Mouse (Mus musculus) CD8-positive naive resting alpha-beta T cell, adult 2 months (primary cell): Measurements from ENCODE around the gene Gnat3.
"Not testable (repeated sequence)": the region's sequence is repeated elsewhere in the genome, so short reads cannot be mapped to it uniquely, and the experiment has no call there.

Experiments
- DNase-seq, 2 experiments: peaks; one replicate each; pipeline ENCODE4 v3.0.0; 2022; ENCODE audit warnings: low read depth in 2 of 2, low spot score in 2 of 2

Gene Gnat3

DNA sequence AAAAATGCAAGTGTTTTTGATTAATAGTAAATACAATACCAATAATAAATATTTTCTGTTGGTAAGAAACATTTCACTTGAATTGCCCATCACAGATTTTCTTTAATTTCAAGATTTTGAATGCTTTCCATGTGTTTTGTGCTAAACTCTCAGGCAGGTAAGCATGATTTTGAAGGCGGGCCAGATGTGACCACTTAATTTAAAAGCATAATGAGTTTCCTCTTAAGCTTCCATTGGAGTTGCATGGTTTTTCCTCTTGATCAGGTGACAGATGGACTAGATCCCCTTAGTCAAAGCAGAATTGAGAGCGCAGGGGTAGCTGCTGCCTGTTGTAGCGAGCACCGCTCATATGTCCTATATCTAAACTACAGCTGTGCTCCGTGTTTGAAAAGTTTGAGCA, at the start of gene Gnat3:
Gene Gnat3 (plus strand): TSS at position 301 of the 400 bp plus-strand sequence.
- no peak for DNase-seq

DNA sequence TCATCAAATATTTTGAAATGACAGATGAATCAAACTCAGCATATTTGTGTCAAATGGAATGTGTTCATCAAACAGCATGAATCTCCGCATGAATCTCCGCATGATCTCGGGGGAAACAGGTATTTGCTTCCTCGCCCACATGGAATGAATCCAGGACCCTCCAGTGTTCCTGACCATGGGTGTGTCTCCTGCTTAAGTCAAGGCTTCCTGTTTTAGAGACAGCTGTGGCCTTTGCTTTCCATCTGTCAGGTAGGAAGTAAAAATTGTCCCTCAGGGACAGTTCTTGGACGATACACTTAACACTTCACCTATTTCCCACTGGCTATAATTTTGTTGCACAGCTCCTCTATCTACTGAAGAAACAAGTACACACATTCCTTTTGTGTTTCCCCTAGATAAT, 43.4 kb upstream of the Gnat3 start:
- DNase-seq, result no peak

DNA sequence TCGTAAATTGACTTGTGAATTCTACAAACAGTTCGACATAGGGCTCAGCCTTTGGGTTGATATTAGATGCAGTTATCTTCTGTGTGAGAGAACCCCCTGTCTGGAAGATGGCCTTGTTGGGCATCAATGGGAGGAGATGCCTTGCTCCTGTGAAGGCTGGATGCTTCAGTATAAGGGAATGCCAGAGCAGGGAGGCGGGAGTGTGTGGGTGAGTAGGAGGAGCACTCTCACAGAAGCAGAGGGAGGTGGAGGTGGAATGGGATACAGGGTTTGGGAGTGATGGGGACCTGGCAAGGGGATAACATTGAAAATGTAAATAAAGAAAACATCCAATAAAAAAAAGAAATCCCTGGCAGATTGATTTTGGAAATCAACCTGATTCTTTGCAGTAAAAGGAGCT, 38.7 kb upstream of the Gnat3 start:
- DNase-seq, result no peak

DNA sequence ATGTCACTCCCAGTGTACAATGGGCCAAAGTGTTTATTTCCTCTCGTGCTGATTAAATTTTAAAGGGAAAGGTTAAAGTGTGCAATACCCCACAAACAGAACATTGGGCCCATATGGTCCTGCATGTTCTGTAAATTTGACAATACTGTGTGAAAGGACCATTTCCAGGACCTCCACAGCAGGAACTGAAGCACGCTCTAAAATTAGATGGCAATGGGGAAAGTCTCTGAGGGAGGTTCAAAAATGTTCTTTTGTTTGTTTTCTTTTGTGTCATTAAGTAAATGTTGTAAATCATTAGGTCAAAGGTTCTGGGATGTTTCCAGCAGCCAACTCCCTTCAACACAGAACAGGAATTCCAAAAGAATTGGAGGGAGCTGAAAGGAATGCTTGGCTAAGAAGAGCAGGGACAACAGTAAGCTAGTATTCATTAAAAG, 38.2 kb upstream of the Gnat3 start:
- no peak for DNase-seq

DNA sequence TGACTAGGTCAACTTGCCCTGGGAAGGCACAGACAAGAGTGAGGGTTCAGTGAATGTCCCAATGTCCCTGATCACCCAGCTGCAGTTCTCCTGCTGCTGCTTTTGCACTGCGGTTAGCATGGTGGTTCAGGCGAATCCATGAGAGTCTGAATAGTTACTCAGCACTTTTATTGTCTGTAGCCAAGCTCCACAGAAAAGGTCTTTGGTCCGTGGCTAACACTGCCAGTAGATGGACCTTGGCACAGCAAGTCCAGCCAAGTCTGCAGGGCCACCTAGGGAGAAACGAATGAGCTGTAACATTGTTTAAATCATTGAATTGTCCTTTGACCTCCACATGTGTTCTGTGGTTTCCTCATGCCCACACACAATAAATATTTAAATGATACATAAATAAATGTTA, 33.9 kb upstream of the Gnat3 start:
- no peak for DNase-seq

DNA sequence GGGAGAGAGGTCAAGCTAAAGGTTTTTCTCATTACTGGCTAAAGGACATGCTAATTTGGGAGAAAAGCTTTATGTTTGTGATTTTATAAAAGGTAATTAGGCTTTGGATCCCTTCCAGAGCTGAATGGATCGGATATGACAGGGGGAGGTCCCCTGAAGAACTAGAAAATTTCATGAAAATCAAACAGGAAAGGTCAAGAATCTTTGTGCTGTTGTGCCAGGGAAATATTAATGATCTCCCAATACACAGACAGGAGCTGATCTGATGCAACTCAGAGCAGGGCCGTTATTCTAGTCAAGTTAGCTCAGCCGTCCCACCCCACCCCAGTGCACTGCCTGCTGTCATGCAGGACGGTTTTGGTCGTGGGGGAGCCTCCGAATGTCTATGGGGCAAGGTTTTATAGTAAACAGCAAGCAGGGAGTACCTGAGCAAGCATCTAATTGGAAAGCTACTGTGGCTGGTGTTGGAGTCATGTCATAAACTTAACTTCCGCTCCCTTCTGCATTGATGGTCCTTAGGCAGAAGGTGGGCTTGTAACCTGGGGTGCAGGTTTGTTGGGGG, 33.3 kb upstream of the Gnat3 start:
- DNase-seq, result no peak

DNA sequence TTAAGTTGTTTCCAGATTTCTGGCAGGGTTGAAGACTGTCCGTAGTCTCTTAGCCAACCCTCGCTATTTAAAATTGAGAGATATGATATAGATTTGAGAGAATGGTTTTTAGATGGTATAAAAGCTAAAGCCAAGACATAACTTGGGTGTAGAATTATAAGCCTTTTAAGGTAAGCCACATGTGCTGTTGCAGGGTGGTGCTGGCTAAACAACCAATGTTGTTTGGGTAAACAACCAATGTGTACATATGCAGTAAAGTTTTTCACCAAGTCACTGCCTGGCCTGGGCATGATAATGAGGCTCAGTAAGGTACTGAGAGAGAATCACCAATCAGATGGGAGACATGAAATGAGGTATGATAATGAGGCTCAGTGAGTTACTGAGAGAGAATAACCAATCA, 30.8 kb upstream of the Gnat3 start:
- DNase-seq, result not testable (repeated sequence)

DNA sequence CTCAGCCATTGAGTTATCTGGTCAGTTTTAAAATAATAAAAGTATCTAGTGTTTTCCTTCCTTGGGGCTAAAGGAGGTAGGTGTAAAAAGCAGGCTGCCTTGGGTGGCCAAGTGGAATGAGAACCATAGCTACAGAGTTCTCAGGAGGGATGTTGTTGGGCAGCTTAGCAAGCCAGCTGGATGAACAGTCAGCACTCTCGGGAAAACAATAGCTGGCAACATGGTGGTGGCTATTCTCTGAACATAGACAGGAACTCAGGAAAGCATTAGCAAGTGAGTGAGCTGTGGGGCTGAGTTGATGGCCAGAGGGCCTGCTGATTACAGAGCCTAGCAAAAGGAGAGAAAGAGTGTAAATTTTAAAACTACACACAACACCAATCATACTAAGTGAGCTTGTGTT, 27.8 kb upstream of the Gnat3 start:
- DNase-seq, result no peak

DNA sequence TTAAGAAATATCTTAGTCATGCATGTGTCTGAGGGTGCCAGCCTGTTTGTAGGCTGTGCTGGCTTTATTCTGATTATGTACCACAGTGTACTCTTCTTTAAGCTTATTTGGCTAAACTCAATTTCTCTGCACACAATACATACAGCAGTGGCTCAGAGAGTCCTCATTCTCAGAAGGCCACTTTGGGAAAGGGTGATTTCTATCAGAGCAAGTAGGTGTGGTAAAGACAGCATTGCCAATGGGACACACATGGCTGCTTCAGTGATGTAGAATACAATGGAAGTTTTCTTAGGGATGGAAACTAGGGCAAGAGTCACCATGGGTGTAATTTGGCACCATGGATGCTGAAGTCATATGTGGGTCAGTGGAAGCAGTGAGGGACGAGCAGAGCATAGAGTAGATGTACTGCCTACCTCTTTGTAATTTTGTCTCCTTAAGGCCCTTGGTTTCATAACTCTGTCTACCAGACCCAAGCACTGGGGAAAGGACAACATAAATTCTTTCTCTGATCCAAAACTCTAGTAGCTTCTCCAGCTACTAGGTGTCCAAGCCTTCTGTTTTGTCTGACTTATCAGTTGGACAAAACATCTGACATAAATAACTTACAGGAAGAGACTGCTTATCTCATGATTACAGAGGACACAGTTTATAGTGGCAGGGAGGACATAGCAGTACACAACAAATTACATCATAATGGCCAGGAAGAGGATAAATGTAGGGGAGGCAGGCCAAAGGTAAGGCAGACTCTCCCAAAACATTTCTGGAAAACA, 24.0 kb upstream of the Gnat3 start:
- DNase-seq, result no peak

DNA sequence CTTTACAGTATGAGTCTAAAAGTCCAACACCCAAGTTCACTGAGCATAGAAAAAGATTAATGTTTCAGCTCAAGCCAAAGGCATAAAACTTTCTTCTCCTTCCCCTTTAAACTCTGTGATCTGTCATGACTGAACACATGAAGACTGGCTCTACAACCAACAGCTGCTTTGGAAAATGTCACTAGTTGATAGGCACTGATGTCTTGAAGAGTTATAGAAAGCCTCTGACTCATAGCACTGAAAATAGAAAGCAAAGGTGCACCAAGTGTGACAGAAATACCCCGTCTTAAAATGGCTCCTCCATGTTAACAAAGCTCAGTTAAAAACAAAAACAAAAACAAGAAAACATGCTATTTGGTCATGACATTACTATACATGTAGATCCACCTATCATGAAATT, 5.9 kb upstream of the Gnat3 start:
- DNase-seq, result no peak

DNA sequence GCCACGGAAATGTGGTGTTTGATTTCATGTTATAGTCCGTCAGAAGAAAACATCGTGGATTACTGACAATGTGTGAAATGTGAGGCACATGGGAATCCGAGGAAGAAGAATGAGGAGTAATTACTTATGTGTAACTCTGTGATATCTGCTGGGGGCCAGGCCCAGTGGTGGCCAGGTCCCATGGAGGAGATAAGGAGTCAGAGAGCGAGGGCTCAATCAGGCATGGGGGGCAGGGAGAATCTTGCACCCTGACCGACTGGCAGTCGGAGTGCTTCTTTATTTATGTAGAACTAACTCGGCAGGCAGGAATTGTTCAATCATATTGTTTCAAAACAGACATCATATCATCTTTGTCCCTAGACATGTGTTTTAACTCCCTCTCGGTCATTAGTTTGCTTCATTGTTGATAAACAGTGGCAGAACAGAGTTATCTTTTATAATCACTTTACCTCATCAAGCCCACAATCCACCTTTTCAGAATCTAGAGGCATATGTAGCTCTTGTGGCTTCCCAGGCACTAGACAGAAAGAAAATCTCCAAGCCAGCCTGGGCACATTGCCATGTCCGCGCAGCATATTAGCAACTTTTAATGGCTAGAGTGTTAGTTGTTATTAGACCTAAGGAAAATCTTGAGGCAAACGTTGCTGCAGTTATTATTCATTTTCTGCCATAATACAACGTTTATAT, 7.5 kb downstream of the Gnat3 start:
- no peak for DNase-seq

DNA sequence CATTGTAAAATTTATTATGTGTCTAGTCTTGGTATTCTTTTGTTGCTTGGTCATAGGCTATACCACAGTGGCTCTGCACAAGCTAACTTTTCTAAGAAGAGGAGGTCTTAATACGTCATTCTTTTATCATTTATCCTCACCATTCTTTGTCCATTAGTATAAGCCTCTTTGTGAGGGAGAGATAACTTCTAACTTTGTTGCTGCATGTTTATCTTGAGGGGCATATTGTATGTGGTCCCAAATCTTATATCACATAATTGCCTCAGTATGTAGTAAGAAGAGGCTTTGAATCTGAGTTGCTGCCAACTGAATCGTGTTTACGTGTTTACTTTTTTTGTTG, 8.0 kb downstream of the Gnat3 start:
- DNase-seq, result no peak

DNA sequence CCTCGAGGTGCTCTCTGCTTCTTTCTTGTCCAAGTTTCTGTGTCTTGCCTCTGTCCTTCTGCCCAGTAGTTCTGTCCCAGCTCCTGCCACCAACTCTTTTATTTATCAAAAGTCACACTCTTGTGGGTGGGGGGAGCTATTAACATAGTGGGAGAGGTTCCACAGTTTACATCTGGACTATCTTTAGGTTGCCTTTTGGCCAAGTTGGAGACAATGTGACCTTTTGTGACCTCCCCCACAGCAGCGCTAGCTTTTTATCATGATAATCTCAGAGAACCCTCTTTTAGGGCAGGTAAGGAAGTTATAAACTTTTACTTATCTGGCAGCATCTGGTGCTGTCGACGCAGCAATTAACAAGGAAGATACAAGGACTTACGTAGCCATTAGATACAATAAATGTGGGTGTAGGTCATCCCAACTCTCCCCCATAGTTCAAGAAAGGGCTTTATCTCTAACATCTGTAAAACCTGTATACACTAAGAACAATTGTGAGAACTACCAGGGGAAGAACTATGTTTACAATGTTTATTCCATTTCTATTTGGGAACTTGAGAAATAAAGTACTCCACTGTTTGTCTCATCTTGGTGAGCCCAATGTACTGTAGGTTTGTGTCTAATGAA, 18.3 kb downstream of the Gnat3 start:
- DNase-seq, result no peak

DNA sequence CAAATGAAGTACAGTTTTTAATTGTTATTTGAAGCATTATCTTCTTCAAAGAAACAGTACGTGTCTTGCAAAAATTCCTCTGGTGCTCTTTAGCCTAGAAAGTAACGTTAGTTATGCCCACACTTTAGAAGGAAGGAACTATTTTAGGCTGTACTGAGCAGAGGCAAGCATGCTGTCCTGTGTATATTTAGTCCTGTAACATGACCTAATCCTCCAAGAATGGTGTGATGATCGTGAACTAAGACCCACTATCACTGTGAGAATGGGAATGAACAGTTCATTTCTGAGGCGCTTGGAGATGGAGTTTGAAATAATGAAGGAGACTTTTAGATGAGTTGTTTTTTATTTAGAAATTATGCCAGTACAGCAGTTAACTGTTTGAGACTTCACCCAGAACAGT, 20.4 kb downstream of the Gnat3 start:
- no peak for DNase-seq

DNA sequence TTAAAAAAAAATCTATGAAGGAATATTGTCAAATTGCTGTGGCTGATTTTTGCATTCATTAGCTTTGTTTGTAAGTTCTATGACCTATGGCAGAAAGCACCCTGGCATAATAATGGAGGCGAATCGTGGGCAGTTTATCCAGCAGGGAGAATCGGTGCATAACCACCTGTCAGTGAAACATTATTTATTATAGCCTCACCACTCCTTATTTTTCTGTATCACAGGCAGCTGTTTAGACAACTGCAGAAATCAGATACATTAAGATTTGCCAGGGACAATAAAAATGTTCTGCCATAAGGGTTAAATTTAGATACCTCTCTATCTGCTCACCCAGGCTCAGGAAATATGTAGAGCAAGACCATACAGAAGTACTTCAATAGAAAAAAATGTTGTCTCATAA, 22.2 kb downstream of the Gnat3 start:
- DNase-seq, result no peak

DNA sequence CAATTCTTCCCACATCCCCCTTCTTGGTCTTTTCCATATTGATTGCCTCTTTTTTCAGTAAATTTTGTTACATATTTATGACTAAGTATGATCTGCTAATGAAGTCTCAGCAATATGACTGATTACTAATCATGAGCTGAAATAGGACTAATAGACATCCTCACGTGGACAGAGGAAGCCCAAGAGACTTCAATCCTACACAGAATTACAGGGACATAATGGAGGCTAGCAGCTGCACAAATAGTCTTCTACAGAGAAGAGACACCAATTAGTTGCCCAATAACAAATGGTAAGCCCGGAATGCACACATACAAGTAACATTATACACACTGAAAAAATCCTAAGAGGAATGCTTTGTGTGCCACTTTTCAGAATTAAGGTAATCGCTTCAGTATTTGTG, 24.3 kb downstream of the Gnat3 start:
- no peak for DNase-seq

DNA sequence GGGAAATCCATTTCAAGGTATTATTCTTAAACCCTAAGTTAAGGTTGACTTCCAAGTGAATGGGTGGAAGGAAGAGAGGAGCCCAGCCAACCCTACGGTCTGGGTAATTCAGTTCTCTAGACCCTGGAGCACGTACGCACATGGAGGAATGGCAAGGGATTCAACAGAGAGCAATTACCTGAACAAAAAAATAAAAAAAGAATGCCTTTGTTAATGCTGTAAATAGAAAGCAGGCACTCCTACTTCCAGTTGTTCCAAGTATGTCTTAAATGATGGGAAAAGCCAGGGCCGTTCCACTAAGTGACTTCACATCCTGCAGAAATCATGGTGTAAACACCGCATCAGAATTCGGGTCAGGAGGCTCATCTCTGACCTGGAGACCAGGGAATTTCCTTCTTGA, 28.3 kb downstream of the Gnat3 start:
- no peak for DNase-seq

DNA sequence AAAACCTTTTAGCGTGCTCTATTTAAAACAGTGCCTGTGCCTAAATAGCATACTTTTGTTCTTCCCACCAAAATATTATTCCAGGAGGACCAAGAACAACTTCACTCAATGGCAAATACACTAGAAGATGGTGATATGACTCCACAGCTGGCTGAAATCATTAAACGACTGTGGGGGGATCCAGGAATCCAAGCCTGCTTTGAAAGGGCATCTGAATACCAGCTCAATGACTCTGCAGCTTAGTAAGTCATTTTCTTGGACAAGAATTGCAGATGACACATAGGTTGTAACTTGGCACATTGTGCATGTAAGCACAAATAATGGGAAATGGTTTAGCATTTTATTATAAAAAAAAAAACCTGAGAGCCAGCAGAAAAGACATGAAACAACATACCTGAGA, 37.2 kb downstream of the Gnat3 start:
- no peak for DNase-seq

DNA sequence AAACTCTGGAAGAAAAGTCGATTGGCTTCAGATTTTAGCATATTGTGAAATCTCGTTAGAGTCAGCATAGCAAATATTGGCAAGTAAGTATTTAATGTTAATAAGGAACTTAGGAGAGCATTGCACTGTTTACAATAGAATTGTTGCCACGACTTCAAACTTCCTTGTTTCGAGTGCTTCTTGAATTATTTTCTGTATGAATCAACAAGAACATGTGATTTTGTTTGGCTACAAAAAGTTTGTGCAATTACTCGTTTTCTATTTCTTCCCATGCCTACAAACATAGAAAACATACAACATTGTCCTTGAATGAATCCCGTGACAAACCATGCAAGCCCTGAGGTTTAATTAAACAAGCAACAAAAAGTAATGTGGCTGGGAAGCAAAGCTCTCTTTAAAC, 37.8 kb downstream of the Gnat3 start:
- no peak for DNase-seq

DNA sequence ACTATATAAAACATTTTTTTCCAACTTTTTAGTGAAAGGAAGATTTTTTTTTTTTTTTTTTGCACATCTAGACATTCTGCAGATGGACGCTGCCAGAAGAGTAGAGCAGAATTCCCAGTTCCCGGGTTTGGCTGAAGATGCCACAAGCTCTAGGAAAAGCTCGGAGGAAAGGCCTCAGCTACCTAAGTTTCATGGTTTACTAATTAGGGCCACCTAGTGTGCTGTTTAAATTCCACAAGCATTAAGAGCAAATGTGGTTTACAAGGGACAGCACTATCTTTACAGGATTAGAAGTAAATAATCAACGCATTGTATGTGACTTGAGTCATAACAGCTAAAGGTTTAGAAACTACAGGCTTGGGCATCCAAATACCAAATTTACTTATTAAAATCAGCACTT, 39.3 kb downstream of the Gnat3 start:
- DNase-seq, result no peak

DNA sequence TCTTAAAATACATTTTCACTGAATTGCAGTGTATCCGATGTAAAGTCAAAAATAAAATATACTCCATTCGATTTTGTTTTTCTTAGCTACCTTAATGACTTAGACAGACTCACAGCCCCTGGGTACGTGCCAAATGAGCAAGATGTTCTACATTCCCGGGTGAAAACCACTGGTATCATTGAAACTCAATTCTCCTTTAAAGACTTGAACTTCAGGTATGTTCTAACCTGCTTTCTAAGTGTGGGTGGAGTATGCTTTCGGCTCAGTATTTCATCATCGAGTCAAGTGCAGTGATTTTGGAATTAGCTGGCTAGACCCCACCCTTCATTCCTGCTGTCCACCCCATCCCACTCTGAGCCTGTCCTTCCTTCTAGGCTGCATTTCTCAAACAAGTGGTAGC, 41.3 kb downstream of the Gnat3 start:
- no peak for DNase-seq
